Mouse (Mus musculus) limb, embryonic 15.5 days (tissue): ENCODE results near the gene Xpo6. TPM values are rescaled to one million over a fixed set of nuclear protein-coding genes. Genes with fewer than 3 reads are reported as not detected.

Source experiments
- ATAC-seq: fragments of 200-750 bp; cut with Nextera tagmentation; 2 replicates; pipeline ENCODE4 v1.8.0; 2017; ENCODE audit warnings: low read depth, moderate TSS enrichment; ENCODE audit not compliant: insufficient number of reproducible peaks, low FRiP score, low TSS enrichment
- H3K27ac ChIP-seq: fragments of 300-500 bp; sonication (generic); 2 replicates; pipeline ENCODE4 v1.5.1; 2015; ENCODE audit warnings: moderate library complexity, mild to moderate bottlenecking, inconsistent platforms
- H3K27me3 ChIP-seq: fragments of 300-500 bp; sonication (generic); 2 replicates; pipeline ENCODE4 v1.6.1; 2015; ENCODE audit warnings: inconsistent platforms
- H3K36me3 ChIP-seq: fragments of 300-500 bp; sonication (generic); 2 replicates; pipeline ENCODE4 v1.6.1; 2015; ENCODE audit warnings: inconsistent platforms
- H3K4me1 ChIP-seq: fragments of 300-500 bp; sonication (generic); 2 replicates; pipeline ENCODE4 v1.6.1; 2015; ENCODE audit warnings: inconsistent platforms
- H3K4me2 ChIP-seq: fragments of 300-500 bp; sonication (generic); 2 replicates; pipeline ENCODE4 v1.6.1; 2015; ENCODE audit warnings: mild to moderate bottlenecking, inconsistent platforms
- H3K4me3 ChIP-seq: fragments of 300-500 bp; sonication (generic); 2 replicates; pipeline ENCODE4 v1.5.1; 2015; ENCODE audit warnings: mild to moderate bottlenecking, inconsistent platforms
- H3K9ac ChIP-seq: fragments of 300-500 bp; sonication (generic); 2 replicates; pipeline ENCODE4 v1.6.1; 2015; ENCODE audit warnings: inconsistent platforms
- H3K9me3 ChIP-seq: fragments of 300-500 bp; sonication (generic); 2 replicates; pipeline ENCODE4 v1.6.1; 2016; ENCODE audit warnings: inconsistent platforms
- WGBS: fragments of 180-500 bp; shearing (Covaris S2); methylation state at CpG from one replicate; pipeline ENCODE4 v1.1.7; 2015; 5-methylcytosine and 5-hydroxymethylcytosine counted together
- polyA plus RNA-seq: library from polyadenylated mRNA; unstranded; fragments of >200 nt; fragmentation: Nextera tagmentation; extraction: Ambion mirVana; gene quantifications from 2 replicates; pipeline ENCODE4 v1.2.1, GENCODE M21; 2015

Xpo6 gene
- polyA plus RNA-seq, 1 experiment from 2014 or later = 43.7 TPM

DNA sequence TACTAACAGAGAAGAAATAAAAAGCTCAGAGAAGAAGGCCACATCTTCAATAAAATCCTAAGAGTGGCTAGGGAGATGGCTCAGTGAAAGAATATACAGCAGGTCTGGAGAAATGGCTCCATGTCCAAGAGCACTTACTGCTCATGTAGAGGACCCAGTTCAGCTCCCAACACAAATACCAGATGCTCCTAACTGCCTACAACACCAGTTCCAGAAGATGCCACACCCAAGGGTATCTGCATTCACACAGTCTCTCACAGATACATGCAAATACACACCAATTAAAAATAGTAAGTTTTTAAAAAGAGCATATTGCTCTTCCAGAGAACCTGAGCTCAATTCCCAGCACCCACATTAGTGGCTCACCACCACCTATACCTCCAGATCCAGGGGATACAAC lies 33.7 kb downstream of the Xpo6 start:
- no peak for ATAC-seq
- peaks cover 39% of the 10 kb centered on the region for H3K36me3 ChIP-seq
- no peak overlapping the region for H3K27ac ChIP-seq
- no peak overlapping the region for H3K4me2 ChIP-seq
- no peaks in the 10 kb centered on the region for H3K27me3 ChIP-seq
- no peaks in the 10 kb centered on the region for H3K4me1 ChIP-seq
- H3K9me3 ChIP-seq = no peaks in the 10 kb centered on the region
- no peak overlapping the region for H3K4me3 ChIP-seq
- no peak overlapping the region for H3K9ac ChIP-seq

DNA sequence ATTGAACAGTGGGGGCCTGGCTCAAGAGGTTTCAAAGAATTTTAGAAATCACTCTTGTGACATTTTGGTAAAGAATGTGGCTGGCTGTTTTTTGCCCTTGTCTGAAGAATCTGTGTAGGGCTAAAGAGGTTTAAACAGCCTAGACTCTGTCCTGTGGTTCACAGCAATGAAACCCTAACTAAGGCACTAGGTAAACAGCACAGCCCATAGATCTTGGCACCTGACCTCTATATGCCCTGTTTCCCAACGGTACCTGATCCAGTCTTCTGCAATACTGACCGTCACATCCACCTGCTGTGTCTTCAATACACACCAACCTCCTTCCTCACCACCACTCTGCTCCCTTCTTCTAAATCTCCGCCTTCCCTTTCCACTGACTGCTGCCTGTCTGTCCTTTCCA lies 42.1 kb downstream of the Xpo6 start:
- WGBS = 94% methylated on average over 3 of the region's 3 CpGs
- no peaks in the 10 kb centered on the region for H3K4me1 ChIP-seq
- ATAC-seq = no peak
- no peak overlapping the region for H3K9ac ChIP-seq
- H3K4me2 ChIP-seq = no peak overlapping the region
- H3K36me3 ChIP-seq = peaks cover 52% of the 10 kb centered on the region
- no peaks in the 10 kb centered on the region for H3K9me3 ChIP-seq
- no peaks in the 10 kb centered on the region for H3K27me3 ChIP-seq
- no peak overlapping the region for H3K27ac ChIP-seq
- no peak overlapping the region for H3K4me3 ChIP-seq

DNA sequence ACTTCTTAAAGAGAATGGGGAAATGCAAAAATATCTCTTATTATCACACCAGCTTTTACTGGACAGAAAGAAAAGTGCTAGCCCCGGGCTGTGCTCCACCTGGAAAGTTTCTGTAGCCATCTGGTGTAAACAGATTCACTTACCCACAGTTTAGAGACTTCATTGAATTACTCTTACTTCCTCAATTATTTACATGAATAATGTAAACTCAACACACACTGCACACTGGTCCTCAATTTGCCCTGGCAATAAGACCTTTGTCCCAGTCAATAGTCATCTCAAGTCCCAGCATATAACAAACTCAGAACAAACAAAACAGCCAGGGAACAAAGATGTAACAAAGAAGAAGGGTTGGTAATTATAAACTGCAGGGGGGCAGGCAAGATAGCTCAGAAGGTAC lies 44.6 kb downstream of the Xpo6 start:
- no peaks in the 10 kb centered on the region for H3K9me3 ChIP-seq
- ATAC-seq = no peak
- no peaks in the 10 kb centered on the region for H3K27me3 ChIP-seq
- no peak overlapping the region for H3K9ac ChIP-seq
- H3K4me3 ChIP-seq = no peak overlapping the region
- H3K4me1 ChIP-seq = no peaks in the 10 kb centered on the region
- peaks cover 69% of the 10 kb centered on the region for H3K36me3 ChIP-seq
- H3K4me2 ChIP-seq = no peak overlapping the region
- 84% methylated on average over 1 of the region's 1 CpGs for WGBS
- no peak overlapping the region for H3K27ac ChIP-seq

DNA sequence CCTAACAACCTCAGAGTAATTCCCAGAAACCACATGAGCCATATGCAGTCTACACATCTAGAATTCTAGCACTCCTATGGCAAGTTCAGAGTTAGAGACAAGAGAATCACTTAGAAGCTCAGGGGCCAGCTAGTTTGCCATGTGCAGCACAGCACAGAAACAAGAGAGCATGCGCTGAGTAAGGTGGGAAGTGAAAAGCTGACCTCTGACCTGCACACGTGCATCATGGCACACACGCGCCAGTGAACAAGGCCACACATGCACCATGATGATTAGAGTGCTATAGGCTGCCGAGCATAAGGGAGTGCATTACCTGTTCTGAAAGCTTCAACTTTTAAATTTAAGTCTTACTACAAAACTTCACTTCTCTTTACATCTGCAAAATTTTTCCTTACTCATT lies 45.6 kb downstream of the Xpo6 start:
- no peak overlapping the region for H3K4me2 ChIP-seq
- no peak overlapping the region for H3K27ac ChIP-seq
- no peak for ATAC-seq
- 85% methylated on average over 5 of the region's 5 CpGs for WGBS
- H3K36me3 ChIP-seq = peaks cover 69% of the 10 kb centered on the region
- H3K27me3 ChIP-seq = no peaks in the 10 kb centered on the region
- no peak overlapping the region for H3K9ac ChIP-seq
- no peak overlapping the region for H3K4me3 ChIP-seq
- no peaks in the 10 kb centered on the region for H3K4me1 ChIP-seq
- no peaks in the 10 kb centered on the region for H3K9me3 ChIP-seq

DNA sequence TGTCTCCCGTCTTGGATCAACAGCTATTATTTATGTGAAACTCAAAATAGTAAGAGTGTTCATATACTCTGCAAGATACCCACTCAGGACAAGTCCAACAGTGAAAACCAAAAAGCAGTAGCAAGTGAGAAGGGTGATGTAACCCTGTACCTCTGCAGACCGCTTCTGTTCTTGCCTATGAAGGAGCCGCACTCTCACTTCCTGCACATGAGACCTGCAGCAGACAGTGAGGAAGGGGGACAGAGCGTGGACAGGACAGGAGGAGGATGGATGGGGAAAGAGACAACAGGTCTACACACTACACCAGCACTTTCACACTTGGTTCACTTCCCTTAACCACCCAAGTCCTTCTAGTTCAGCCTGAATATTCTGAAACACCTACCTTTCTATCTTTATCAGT lies 48.0 kb downstream of the Xpo6 start:
- ATAC-seq = no peak
- WGBS = 94% methylated on average over 4 of the region's 4 CpGs
- Histone ChIP-seq H3K27ac (no peak overlapping the region), H3K4me1 (no peaks in the 10 kb centered on the region), H3K9me3 (no peaks in the 10 kb centered on the region), H3K4me3 (no peak overlapping the region), H3K36me3 (peaks cover 79% of the 10 kb centered on the region), H3K9ac (no peak overlapping the region), H3K27me3 (no peaks in the 10 kb centered on the region), H3K4me2 (no peak overlapping the region)

DNA sequence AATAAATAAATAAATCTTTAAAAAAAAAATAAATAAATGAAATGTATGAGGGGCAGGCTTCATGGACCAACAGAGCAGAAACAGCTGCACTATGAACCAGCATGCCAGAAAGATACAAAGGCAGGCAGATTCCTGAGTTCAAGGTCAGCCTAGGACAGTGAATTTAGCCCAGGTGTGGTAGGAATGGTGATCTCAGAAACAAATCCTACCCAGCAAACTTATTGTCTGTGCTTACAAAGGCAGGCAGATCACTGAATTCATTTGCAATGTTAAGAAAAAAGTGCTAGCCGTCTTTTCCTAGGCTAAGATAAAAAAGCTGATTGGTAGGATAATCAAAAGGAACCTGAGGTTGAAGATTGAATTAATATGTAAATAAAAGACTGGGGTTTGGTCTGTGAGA lies 54.1 kb downstream of the Xpo6 start:
- no peak overlapping the region for H3K9ac ChIP-seq

DNA sequence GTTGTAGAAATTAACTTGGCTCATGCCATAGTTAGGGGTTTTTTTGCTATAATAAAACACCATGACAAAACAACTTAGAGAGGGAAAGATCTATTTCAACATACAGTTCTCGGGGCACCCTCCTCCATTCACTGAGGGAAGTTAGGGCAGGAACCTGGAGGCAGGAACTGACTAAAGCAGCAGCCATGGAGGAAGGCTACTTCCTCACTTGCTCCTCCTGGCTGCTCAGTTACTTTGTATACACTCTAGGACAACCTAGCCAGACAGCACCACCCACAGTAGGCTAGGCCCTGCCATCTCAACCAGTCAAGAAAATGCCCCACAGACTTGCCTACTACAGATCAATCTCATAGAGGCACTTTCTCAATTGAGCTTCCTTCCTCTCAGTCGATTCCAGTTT lies 55.9 kb downstream of the Xpo6 start:
- Histone ChIP-seq H3K4me3 (no peak overlapping the region), H3K4me2 (no peak overlapping the region), H3K36me3 (peaks cover 76% of the 10 kb centered on the region), H3K9ac (no peak overlapping the region), H3K27ac (no peak overlapping the region), H3K27me3 (no peaks in the 10 kb centered on the region), H3K4me1 (no peaks in the 10 kb centered on the region), H3K9me3 (no peaks in the 10 kb centered on the region)
- no peak for ATAC-seq
- WGBS = 80% methylated on average over 2 of the region's 2 CpGs

More for the DNA sequence above, 54.1 kb downstream of the Xpo6 start:
- no peaks in the 10 kb centered on the region for H3K27me3 ChIP-seq
- H3K4me1 ChIP-seq = no peaks in the 10 kb centered on the region
- ATAC-seq = no peak
- H3K4me2 ChIP-seq = no peak overlapping the region
- H3K9me3 ChIP-seq = no peaks in the 10 kb centered on the region
- H3K4me3 ChIP-seq = no peak overlapping the region
- no peak overlapping the region for H3K27ac ChIP-seq
- WGBS = 90% methylated on average over 1 of the region's 1 CpGs
- peaks cover 72% of the 10 kb centered on the region for H3K36me3 ChIP-seq

DNA sequence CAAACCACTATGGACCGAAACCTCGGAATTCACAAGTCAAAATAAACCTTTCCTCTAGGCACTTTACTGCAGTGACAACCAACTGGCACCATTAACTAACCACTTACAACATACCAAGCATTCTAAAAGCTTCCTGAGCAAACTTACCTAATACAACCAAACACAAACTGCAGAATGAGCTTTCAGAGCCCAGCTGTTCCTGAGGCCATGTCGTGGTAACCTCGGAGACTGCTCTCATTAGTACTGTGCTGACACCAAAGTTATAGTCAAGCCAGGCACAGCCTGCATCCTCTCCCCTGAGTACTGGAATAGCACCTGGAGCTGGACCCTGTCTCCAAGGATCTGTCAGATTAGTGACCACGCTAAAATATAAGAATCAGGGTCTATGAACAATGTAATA lies 62.5 kb downstream of the Xpo6 start:
- ATAC-seq = no peak
- H3K9ac ChIP-seq = no peak overlapping the region
- no peak overlapping the region for H3K4me2 ChIP-seq
- no peak overlapping the region for H3K27ac ChIP-seq
- no peaks in the 10 kb centered on the region for H3K4me1 ChIP-seq
- WGBS = 85% methylated on average over 5 of the region's 5 CpGs
- no peaks in the 10 kb centered on the region for H3K9me3 ChIP-seq
- no peak overlapping the region for H3K4me3 ChIP-seq
- H3K36me3 ChIP-seq = peaks cover 48% of the 10 kb centered on the region
- no peaks in the 10 kb centered on the region for H3K27me3 ChIP-seq

DNA sequence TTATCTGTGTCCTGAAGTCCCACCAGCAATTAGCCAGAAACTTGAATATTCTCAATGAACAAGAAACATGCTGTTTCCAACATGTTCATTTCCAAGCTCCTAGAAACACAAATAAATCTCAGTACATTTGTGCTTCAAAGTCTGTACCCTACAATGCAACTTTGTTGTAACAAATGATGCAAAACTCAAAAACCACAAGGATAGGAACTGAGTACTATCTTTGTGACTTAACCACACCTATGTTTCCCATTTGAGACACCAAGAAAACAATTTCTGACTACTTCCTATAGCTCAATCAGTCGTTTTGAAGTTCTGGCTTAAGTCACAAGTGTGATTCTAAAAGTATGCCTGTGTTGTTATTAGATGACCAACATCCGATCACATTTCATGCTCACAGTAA lies 64.9 kb downstream of the Xpo6 start:
- Histone ChIP-seq H3K4me1 (no peaks in the 10 kb centered on the region), H3K9me3 (no peaks in the 10 kb centered on the region), H3K4me3 (no peak overlapping the region), H3K4me2 (no peak overlapping the region), H3K9ac (no peak overlapping the region), H3K27me3 (no peaks in the 10 kb centered on the region), H3K27ac (no peak overlapping the region), H3K36me3 (peaks cover 45% of the 10 kb centered on the region)
- ATAC-seq = no peak
- WGBS = 77% methylated on average over 2 of the region's 2 CpGs

DNA sequence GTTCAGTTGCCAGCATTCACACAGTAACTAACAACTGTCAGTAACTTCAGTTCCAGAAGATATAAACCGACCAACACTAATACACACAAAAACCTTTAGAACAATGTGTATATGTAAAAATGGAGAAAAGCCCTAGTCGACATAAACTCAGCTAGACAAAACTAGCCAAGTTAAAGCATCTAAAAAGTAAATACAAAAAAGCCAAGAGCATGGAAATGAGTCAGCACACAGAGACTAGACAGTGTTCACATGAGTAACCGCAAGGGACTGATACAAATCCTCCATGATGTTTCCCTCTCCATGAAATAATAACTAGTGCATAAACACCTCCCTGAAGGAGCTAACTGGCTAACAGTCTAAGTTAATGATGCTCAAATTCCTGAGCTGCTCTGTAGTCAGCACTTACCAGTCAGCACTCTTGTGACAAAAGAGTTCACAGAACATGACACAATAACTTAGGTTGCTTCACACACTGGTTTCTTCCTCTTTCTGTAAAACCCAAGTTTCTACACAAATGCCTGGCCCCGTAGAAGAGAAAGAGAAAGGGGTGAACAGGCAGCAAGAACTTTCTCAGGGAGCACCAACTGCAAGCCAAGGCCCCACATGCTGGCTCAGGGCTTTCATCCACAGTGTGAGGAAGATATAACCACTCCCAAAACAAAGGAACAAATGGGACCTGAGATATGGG lies 65.5 kb downstream of the Xpo6 start:
- no peak overlapping the region for H3K9ac ChIP-seq
- WGBS = 89% methylated on average over 4 of the region's 4 CpGs
- H3K27me3 ChIP-seq = no peaks in the 10 kb centered on the region
- H3K9me3 ChIP-seq = no peaks in the 10 kb centered on the region
- H3K4me2 ChIP-seq = no peak overlapping the region
- H3K4me3 ChIP-seq = no peak overlapping the region
- H3K4me1 ChIP-seq = no peaks in the 10 kb centered on the region
- H3K27ac ChIP-seq = no peak overlapping the region
- ATAC-seq = no peak
- peaks cover 43% of the 10 kb centered on the region for H3K36me3 ChIP-seq

DNA sequence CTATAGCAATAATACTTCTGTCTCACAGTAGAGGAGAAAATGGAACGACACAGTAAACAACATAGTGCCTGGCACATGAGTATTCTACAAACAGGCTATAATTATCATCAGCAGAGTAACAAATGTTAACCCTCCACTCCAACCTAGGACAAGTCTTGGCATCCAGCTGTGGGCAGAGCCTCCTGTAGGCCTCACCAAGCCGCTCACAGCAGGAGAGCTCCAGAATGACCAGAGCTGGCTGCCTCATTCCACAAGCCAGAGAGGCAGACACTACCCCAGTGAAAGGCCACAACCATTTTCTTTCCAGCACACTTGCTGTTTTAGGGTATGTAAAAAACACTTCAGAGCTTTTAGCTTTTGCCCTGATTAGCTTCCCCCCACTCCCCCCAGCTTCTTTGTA lies 72.6 kb downstream of the Xpo6 start:
- ATAC-seq = no peak
- H3K27ac ChIP-seq = no peak overlapping the region
- no peaks in the 10 kb centered on the region for H3K4me1 ChIP-seq
- no peak overlapping the region for H3K9ac ChIP-seq
- peaks cover 74% of the 10 kb centered on the region for H3K36me3 ChIP-seq
- WGBS = 73% methylated on average over 2 of the region's 2 CpGs
- no peaks in the 10 kb centered on the region for H3K9me3 ChIP-seq
- no peak overlapping the region for H3K4me3 ChIP-seq
- no peak overlapping the region for H3K4me2 ChIP-seq
- H3K27me3 ChIP-seq = no peaks in the 10 kb centered on the region

DNA sequence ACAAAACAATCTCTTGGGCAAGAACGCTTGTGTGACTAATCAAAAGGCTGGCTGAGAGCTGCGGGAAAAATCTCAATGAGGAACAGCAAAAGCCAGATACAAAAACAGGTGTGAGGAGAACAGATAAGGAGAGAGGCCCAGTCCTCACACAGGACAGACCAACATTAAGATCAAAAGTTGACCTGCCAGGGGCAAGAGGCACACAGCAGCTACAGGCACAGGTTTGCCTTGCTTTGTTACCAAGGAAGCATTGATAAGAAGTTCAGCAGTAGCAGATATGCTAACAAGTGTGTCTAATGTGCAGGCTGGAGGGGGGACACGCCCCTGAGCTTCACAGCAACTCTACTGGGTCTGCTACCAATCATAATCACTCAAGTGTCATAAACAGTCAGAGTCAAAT lies 73.8 kb downstream of the Xpo6 start:
- Histone ChIP-seq H3K9me3 (no peaks in the 10 kb centered on the region), H3K27me3 (no peaks in the 10 kb centered on the region), H3K4me1 (peaks cover 4% of the 10 kb centered on the region), H3K4me2 (no peak overlapping the region), H3K36me3 (peaks cover 78% of the 10 kb centered on the region), H3K4me3 (no peak overlapping the region), H3K27ac (no peak overlapping the region), H3K9ac (no peak overlapping the region)
- no peak for ATAC-seq
- 71% methylated on average over 3 of the region's 3 CpGs for WGBS

DNA sequence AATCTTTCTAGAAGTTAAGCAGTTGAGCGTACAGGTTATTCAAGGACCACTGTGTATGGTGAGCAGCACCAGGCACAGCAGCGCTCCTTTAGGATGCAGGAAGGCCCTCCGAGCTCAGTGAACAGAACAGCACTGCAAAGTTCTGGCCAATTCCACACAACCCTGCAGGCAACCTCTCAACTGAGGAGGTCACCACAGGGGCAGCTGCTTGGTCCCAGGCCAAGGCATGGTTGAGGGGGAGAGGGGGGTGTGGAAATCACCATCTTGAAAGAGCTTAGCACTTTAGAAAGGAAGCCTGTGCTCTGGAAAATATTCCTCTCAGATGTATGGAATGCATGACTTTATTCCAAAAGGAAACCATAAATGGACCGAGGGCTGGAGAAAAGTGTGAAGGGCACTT lies 78.8 kb downstream of the Xpo6 start:
- Histone ChIP-seq H3K4me2 (no peak overlapping the region), H3K27me3 (no peaks in the 10 kb centered on the region), H3K4me1 (peaks cover 6% of the 10 kb centered on the region), H3K27ac (no peak overlapping the region), H3K36me3 (peaks cover 64% of the 10 kb centered on the region), H3K4me3 (no peak overlapping the region), H3K9ac (no peak overlapping the region), H3K9me3 (no peaks in the 10 kb centered on the region)
- peak; percentile 81 for ATAC-seq
- 62% methylated on average over 4 of the region's 4 CpGs for WGBS
